Mouse (Mus musculus) layer of hippocampus, adult 2 months (tissue): ENCODE results near the gene Arl8b. TPM values are rescaled to one million over a fixed set of nuclear protein-coding genes. Genes with fewer than 3 reads are reported as not detected.

Experiments used
- DNase-seq, 2 experiments: peaks; one replicate each; pipeline ENCODE4 v3.0.0; 2022; ENCODE audit warnings: low spot score in 2 of 2
- H3K27ac ChIP-seq: fragments of 200-600 bp; 2 replicates; pipeline ENCODE4 v1.8.1; 2022
- H3K4me3 ChIP-seq: fragments of 200-600 bp; 2 replicates; pipeline ENCODE4 v1.8.1; 2022; ENCODE audit warnings: mild to moderate bottlenecking
- CTCF ChIP-seq: fragments of 200-600 bp; conservative IDR thresholded peaks from 2 replicates; pipeline ENCODE4 v1.8.1; 2022; ENCODE audit warnings: antibody characterized with exemption, mild to moderate bottlenecking, moderate library complexity
- total RNA-seq, 2 experiments: library from RNA; stranded (reverse); gene quantifications; 2 replicates each; pipeline ENCODE4 v1.2.3; 2021

Arl8b gene
- total RNA-seq, 2 experiments from 2014 or later: 202 to 216 TPM

- Histone ChIP-seq H3K4me3 (no peak overlapping the region), H3K27ac (no peak overlapping the region)
- no peak for DNase-seq
- TF ChIP-seq CTCF: no peak
These were observed 12.0 kb upstream of the Arl8b start for GRCm38 (mm10) chr6:108770880-108771279.

- no peak overlapping the region for H3K4me3 ChIP-seq
- DNase-seq: peak; percentile 73 to 88
- H3K27ac ChIP-seq: no peak overlapping the region
- peak; percentile 98 for TF ChIP-seq CTCF
These were observed 10.0 kb upstream of the Arl8b start for GRCm38 (mm10) chr6:108772913-108773312.

GRCm38 (mm10) chr6:108773480-108773879 lies 9.4 kb upstream of the Arl8b start:
- no peak for DNase-seq
- TF ChIP-seq CTCF: no peak
- Histone ChIP-seq H3K4me3 (no peak overlapping the region), H3K27ac (no peak overlapping the region)

GRCm38 (mm10) chr6:108776274-108776673 lies 6.6 kb upstream of the Arl8b start:
- DNase-seq: no peak
- TF ChIP-seq CTCF: no peak
- H3K27ac ChIP-seq: no peak overlapping the region
- H3K4me3 ChIP-seq: no peak overlapping the region

DNA sequence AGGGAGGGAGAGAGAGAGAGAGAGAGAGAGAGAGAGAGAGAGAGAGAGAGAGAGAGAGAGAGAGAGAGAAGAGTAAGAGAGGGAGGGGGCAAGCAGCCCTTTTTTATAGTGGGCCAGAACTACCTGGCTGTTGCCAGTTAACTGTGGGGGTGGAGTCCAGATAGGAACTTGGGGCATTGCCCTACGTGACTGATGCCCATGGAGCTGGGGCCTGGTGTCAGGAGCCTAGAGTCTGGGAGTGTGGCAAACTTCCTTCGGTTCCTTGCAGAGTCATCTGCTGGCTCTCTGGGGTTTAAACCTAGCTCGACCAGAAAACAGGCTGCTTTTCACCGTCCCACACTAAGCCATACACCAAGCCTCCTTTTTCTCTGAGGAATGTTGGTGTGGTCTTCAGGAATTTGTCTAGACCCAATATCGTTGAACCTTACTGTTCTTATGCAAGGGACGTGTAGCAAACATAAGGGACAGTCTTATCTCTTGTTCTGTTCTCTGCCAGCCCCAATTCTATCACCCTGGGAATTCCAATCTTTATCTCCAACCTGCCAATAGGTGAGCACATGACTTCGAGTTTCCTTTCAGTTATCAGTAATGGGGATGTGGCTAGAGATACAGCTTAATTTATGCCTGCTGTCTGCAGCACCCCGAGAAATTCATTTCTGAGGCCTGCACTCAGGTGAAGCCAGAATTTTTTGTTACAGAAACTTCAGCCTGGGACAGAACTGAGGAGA lies 5.2 kb upstream of the Arl8b start:
- DNase-seq: no peak
- TF ChIP-seq CTCF: no peak
- H3K4me3 ChIP-seq: no peak overlapping the region
- H3K27ac ChIP-seq: no peak overlapping the region

GRCm38 (mm10) chr6:108778399-108778798 lies 4.5 kb upstream of the Arl8b start:
- no peak overlapping the region for H3K27ac ChIP-seq
- TF ChIP-seq CTCF: no peak

DNA sequence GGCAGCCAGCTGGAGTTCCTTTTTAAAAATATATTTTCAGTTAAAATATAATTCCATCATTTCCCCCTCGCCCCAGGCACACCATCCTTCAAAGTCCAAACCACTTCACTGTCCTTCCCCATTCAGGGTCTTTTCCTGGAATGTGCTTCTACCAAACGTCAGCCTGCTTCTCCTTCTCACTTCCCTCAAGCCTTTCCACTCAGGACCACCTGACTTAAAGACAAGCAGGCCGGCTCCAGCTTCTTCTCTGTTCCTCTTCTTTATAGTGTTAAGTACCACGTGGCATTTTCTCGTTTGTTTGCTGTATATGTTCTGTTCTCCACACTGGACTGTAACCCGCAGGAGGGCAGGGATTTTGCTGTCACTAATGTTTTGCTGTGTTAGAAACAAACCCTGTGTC lies 1.0 kb upstream of the Arl8b start:
- TF ChIP-seq CTCF: no peak
- H3K27ac ChIP-seq: no peak overlapping the region
- no peak for DNase-seq
- H3K4me3 ChIP-seq: no peak overlapping the region

More at GRCm38 (mm10) chr6:108778399-108778798, 4.5 kb upstream of the Arl8b start:
- no peak for DNase-seq
- no peak overlapping the region for H3K4me3 ChIP-seq

DNA sequence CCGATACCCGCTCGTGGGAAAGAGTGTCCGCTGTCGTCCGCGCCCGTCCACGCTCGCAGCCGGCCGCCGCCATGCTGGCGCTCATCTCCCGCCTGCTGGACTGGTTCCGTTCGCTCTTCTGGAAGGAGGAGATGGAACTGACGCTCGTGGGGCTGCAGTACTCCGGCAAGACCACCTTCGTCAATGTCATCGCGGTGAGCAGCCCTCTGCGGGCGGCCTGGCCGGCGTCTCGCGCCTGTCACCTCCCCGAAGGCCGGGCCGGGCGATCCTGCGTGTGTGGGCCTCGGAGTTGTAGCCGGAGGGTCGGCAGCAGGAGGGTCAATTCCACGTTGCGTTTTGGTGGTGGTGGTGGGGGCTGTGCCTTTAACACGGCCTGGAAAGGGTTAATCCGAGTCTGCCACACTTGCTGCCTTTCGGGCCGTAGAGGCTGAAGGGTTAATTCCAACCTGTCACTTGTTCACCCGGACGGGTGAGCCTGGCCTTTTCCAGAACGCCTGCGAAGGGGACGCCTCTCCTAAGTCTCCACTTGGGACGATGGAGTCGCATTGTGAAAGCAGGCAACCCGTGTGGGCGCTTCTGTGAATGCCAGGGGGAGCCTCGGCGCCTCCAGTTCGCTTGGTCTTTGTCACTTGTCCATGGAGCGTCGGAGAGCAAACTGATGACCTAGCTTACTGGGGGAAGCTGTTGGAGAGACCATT lies 434 bp downstream of the Arl8b start:
- DNase-seq: peak in 1 of 2 experiments; percentile 36
- Histone ChIP-seq H3K4me3 (peak overlapping the region; percentile 94), H3K27ac (peak overlapping the region; percentile 94)
- 0 out of 2 replicates have a peak, but pooled peaks have one; percentile 26 for TF ChIP-seq CTCF

GRCm38 (mm10) chr6:108784056-108784455 lies 1.2 kb downstream of the Arl8b start:
- no peak for DNase-seq
- peak overlapping the region; percentile 94 for H3K4me3 ChIP-seq
- TF ChIP-seq CTCF: no peak
- peak overlapping the region; percentile 94 for H3K27ac ChIP-seq

DNA sequence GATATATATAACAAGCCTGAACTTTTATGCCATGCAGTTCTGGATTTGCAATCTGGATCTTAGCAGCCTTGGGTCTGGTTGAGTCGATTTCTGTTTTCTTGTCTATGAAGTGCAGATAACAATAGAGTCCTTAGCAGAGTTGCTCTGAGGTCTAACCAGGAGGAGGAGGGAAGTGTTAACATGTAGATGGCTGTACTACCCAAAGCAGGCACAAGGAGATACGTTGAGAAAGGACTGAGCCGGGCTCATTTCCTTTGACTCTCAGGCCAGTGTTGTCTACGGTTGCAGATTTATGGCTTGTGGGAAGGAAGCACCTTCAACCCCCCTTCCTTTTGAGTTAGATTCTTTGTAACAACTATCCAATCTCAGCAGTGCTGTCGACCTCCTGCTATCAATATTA lies 1.9 kb downstream of the Arl8b start:
- H3K27ac ChIP-seq: no peak overlapping the region
- no peak for DNase-seq
- H3K4me3 ChIP-seq: peak overlapping the region; percentile 94
- TF ChIP-seq CTCF: no peak; the same call in none of the 2 replicates

GRCm38 (mm10) chr6:108785551-108785950 lies 2.7 kb downstream of the Arl8b start:
- H3K4me3 ChIP-seq: no peak overlapping the region
- H3K27ac ChIP-seq: no peak overlapping the region
- DNase-seq: no peak
- TF ChIP-seq CTCF: no peak

- Histone ChIP-seq H3K4me3 (no peak overlapping the region), H3K27ac (no peak overlapping the region)
- DNase-seq: no peak
- no peak for TF ChIP-seq CTCF
These were observed 8.6 kb downstream of the Arl8b start for GRCm38 (mm10) chr6:108791498-108791897.

DNA sequence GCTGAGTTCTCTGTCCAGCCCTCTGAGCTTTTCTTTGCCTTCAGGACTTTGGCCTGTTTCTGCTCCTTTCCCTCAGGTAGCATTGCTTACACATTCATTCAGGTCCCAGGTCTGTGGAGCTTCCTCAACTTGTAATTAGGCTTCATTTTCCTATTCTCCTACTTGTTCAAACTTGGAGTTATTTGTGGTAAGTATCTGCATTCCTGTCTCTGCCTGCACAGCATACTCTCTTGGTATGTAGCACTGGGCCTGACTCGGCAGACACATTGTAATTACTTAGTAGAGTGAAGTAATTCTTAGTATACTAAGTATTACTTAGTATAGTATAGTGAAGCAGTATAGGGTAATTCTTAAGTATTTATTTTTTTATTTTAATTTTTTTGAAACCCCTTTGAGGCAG lies 13.0 kb downstream of the Arl8b start:
- no peak for DNase-seq
- Histone ChIP-seq H3K27ac (no peak overlapping the region), H3K4me3 (no peak overlapping the region)
- no peak for TF ChIP-seq CTCF

DNA sequence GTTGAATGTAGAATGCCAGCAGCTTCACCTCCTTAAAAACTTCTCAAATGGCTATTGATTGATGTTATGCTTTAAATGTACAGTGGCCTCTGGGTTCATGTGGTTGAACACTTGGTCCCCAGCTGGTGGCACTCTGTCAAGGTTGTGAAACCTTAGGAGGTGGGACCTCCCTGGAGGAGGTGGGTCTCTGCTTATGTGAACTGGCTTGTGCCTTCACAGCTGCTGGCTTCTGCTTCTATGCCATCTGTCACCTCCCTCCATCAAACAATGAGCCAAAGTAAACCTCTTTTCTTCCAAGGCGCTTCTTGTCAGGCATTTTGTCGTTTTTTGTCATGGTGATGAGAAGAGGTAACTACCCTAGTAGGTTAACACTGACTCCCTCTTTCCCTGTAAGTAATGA lies 13.8 kb downstream of the Arl8b start:
- no peak overlapping the region for H3K27ac ChIP-seq
- TF ChIP-seq CTCF: no peak
- no peak for DNase-seq
- no peak overlapping the region for H3K4me3 ChIP-seq
